Mouse (Mus musculus) adrenal gland, postnatal 4 days (tissue): ENCODE results near the gene Tcfl5. TPM values are rescaled to one million over a fixed set of nuclear protein-coding genes. Genes with fewer than 3 reads are reported as not detected.

Experiments used
- DNase-seq, 2 experiments: peaks; one replicate each; pipeline ENCODE4 v3.0.0; 2021 to 2022; ENCODE audit warnings: low spot score in 2 of 2, mixed read lengths in 2 of 2
- total RNA-seq, 2 experiments: library from RNA; stranded (reverse); gene quantifications; 2 replicates each; pipeline ENCODE4 v1.2.3; 2021

Gene Tcfl5
- total RNA-seq, 2 experiments from 2014 or later = 0.34 to 0.90 TPM

GRCm38 (mm10) chr2:180600569-180601021 is 41.9 kb downstream of the Tcfl5 start:
- DNase-seq = no peak

GRCm38 (mm10) chr2:180598157-180598705 is 44.3 kb downstream of the Tcfl5 start:
- DNase-seq = no peak

GRCm38 (mm10) chr2:180597490-180597889 is 45.0 kb downstream of the Tcfl5 start, which contains the start of gene Col9a3:
TSS of gene Col9a3 (plus strand) at chr2:180597790.
- DNase-seq = no peak

- peak; percentile 52 to 77 for DNase-seq
These were observed 53.2 kb downstream of the Tcfl5 start, which contains the start of gene Ogfr for GRCm38 (mm10) chr2:180589123-180589831. TSS of gene Ogfr (plus strand) at chr2:180589245.

- no peak for DNase-seq
These were observed 53.8 kb downstream of the Tcfl5 start for GRCm38 (mm10) chr2:180588736-180589122.

GRCm38 (mm10) chr2:180583154-180583507 is 59.4 kb downstream of the Tcfl5 start:
- DNase-seq = no peak

- peak; percentile 97 to 98 for DNase-seq
These were observed 59.9 kb downstream of the Tcfl5 start for GRCm38 (mm10) chr2:180582481-180583153.

GRCm38 (mm10) chr2:180581002-180581401 is 61.5 kb downstream of the Tcfl5 start, which contains the start of gene Mrgbp:
TSS of gene Mrgbp (plus strand) at chr2:180581304.
- DNase-seq = no peak

GRCm38 (mm10) chr2:180578686-180579085 is 63.8 kb downstream of the Tcfl5 start:
- no peak for DNase-seq

GRCm38 (mm10) chr2:180576482-180576881 is 66.0 kb downstream of the Tcfl5 start:
- DNase-seq = no peak

Other genes starting within 250 kb of the Tcfl5 start
- under 1 TPM; 0.59 TPM for gene Slco4a1, start 186.5 kb downstream of the Tcfl5 start, total RNA-seq
- gene Ntsr1, start 142.7 kb downstream of the Tcfl5 start, total RNA-seq = under 1 TPM; 0.25 to 0.73 TPM
- 10 to 100 TPM; 28.2 to 29.3 TPM for gene Mrgbp, start 61.4 kb downstream of the Tcfl5 start, total RNA-seq
- 10 to 100 TPM; 61.4 to 66.1 TPM for gene Ogfr, start 53.5 kb downstream of the Tcfl5 start, total RNA-seq
- 1 to 10 TPM; 2.3 to 3.1 TPM for gene Col9a3, start 44.9 kb downstream of the Tcfl5 start, total RNA-seq
- 10 to 100 TPM; 60.8 to 63.3 TPM for gene Dido1, start 67.3 kb upstream of the Tcfl5 start, total RNA-seq
- 10 to 100 TPM; 72.6 to 78.2 TPM for gene Gid8, start 67.4 kb upstream of the Tcfl5 start, total RNA-seq
- 1 to 10 TPM; 2.9 to 3.2 TPM for gene Slc17a9, start 82.6 kb upstream of the Tcfl5 start, total RNA-seq
- gene Bhlhe23, start 134.2 kb upstream of the Tcfl5 start, total RNA-seq = not detected